Comparison of ENCODE assay signal across 8 mouse cellular contexts in the genomic region with DNA sequence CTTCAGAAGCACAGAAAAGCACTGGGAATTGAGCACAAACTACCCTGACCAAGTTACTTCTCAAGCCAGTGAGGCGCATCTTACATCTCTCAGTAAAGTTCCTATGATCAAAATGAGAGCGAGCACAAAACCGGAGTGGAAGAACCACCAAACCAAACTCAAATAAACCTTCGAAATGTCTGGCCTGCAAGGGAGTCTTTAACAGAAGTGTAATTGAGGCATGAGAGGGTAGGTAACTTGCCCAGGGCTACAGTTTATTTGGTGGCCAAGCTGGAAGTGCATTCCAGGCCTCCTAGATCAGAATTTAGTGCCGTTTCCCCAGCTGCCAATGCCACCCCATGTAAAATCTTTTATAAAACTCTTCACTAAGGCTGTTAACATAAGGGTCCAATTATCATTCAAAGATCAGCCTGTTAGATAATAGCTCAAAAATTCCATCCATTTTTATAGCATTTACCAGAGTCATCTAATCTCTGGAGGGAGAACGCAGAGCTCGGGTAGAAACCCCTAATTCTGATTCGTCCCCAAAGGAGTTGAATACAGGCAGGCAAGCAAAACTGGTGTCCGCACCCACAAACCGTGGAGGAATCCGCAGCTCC.
A peak's percentile ranks its signal among the peaks of the same experiment; 100 is the strongest.
DNase-seq lines count a peak whose midpoint lies in the region; ATAC-seq and TF ChIP-seq lines count a peak whose summit lies in the region.

No protein-coding gene starts in this region.

- no peaks in the 10 kb centered on the region for H3K9me3 ChIP-seq in limb, embryonic 14.5 days (ENCODE audit: control insufficient read depth, low read length)
- H3K9me3 ChIP-seq in stomach, embryonic 15.5 days: no peaks in the 10 kb centered on the region

- peak overlapping the region; percentile 85 for H3K4me2 ChIP-seq in limb, embryonic 14.5 days (replicated peaks; ENCODE audit: low read depth, low read length, severe bottlenecking)
- peak overlapping the region; percentile 83 for H3K4me2 ChIP-seq in stomach, embryonic 15.5 days

- H3K27ac ChIP-seq in cerebellum, adult 2 months (ENCODE audit: insufficient read depth, low read length): no peak overlapping the region
- H3K27ac ChIP-seq in spleen, adult 2 months (ENCODE audit: insufficient read depth, low read length): peak overlapping the region; percentile 93
- peak overlapping the region; percentile 89; the same call in 1 of the 2 replicates for H3K27ac ChIP-seq in limb, embryonic 14.5 days (replicated peaks; ENCODE audit: low read depth, low read length)
- no peak overlapping the region for H3K27ac ChIP-seq in stomach, embryonic 15.5 days

- H3K27me3 ChIP-seq in cerebellum, adult 2 months (ENCODE audit: control insufficient read depth, insufficient read depth, low read length): no peaks in the 10 kb centered on the region
- H3K27me3 ChIP-seq in spleen, adult 2 months (ENCODE audit: control insufficient read depth, insufficient read depth, low read length): no peaks in the 10 kb centered on the region
- H3K27me3 ChIP-seq in limb, embryonic 14.5 days (ENCODE audit: control insufficient read depth, insufficient read depth, low read length): no peaks in the 10 kb centered on the region
- H3K27me3 ChIP-seq in stomach, embryonic 15.5 days (replicated peaks): no peaks in the 10 kb centered on the region

- H3K36me3 ChIP-seq in spleen, adult 2 months (ENCODE audit: control insufficient read depth, insufficient read depth, low read length): no peaks in the 10 kb centered on the region
- no peaks in the 10 kb centered on the region for H3K36me3 ChIP-seq in limb, embryonic 14.5 days (ENCODE audit: control insufficient read depth, insufficient read depth, low read length)
- no peaks in the 10 kb centered on the region for H3K36me3 ChIP-seq in stomach, embryonic 15.5 days

- no peak for TF ChIP-seq CTCF in cerebellum, adult 2 months (IDR thresholded peaks at IDR 0.05; ENCODE audit: borderline replicate concordance, insufficient read depth, low read depth, low read length)
- TF ChIP-seq CTCF in spleen, adult 2 months (IDR thresholded peaks at IDR 0.05; ENCODE audit: extremely low read depth, insufficient read depth, insufficient read length, insufficient replicate concordance): no peak

- peak overlapping the region; percentile 82 for H3K9ac ChIP-seq in limb, embryonic 14.5 days (ENCODE audit: low read depth, low read length, severe bottlenecking)
- H3K9ac ChIP-seq in stomach, embryonic 15.5 days: peak overlapping the region; percentile 82

- H3K4me3 ChIP-seq in cerebellum, adult 2 months (replicated peaks; ENCODE audit: insufficient read depth, low read depth, low read length): peak overlapping the region; percentile 59
- peak overlapping the region; percentile 87 for H3K4me3 ChIP-seq in spleen, adult 2 months (ENCODE audit: extremely low read depth, insufficient read depth, insufficient read length)
- H3K4me3 ChIP-seq in limb, embryonic 14.5 days (replicated peaks; ENCODE audit: low read length): peak overlapping the region; percentile 99
- peak overlapping the region; percentile 90 for H3K4me3 ChIP-seq in stomach, embryonic 15.5 days (replicated peaks)

- no peak for DNase-seq in cerebellum, adult 2 months
- no peak for DNase-seq in cerebellum, adult 9-11 months
- no peak for DNase-seq in spleen, adult 2 months (ENCODE audit: low read depth in 1 of 2, low spot score in 2 of 2)
- DNase-seq in spleen, adult 12 weeks (ENCODE audit: low spot score): no peak
- no peak for DNase-seq in limb, embryonic 14.5 days (ENCODE audit: low spot score)
- DNase-seq in ovary, postnatal 10 days (ENCODE audit: low spot score): no peak
- no peak for DNase-seq in frontal cortex, adult 2 months (ENCODE audit: extremely low spot score in 1 of 2, low spot score in 1 of 2)

- ATAC-seq in limb, embryonic 14.5 days (ENCODE audit: low FRiP score, low read depth): no peak; the same call in 1 of the 2 replicates
- no peak for ATAC-seq in stomach, embryonic 15.5 days (ENCODE audit: insufficient read depth, low FRiP score, low read depth)

- TF ChIP-seq POLR2A in cerebellum, adult 2 months (IDR thresholded peaks at IDR 0.05; ENCODE audit: borderline replicate concordance, insufficient read depth, low read length): no peak
- no peak for TF ChIP-seq POLR2A in spleen, adult 2 months (IDR thresholded peaks at IDR 0.05; ENCODE audit: low read depth, low read length)
- TF ChIP-seq POLR2A in limb, embryonic 14.5 days (IDR thresholded peaks at IDR 0.05; ENCODE audit: borderline replicate concordance, extremely low read depth, insufficient read depth, insufficient read length): no peak

- peaks cover 3% of the 10 kb centered on the region; the same call in 1 of the 2 replicates for H3K4me1 ChIP-seq in cerebellum, adult 2 months (ENCODE audit: control insufficient read depth, insufficient read depth, low read length)
- H3K4me1 ChIP-seq in spleen, adult 2 months (ENCODE audit: control insufficient read depth, insufficient read depth, insufficient read length): peaks cover 12% of the 10 kb centered on the region
- peaks cover 26% of the 10 kb centered on the region for H3K4me1 ChIP-seq in limb, embryonic 14.5 days (ENCODE audit: control insufficient read depth, insufficient read depth, low read length)
- peaks cover 31% of the 10 kb centered on the region for H3K4me1 ChIP-seq in stomach, embryonic 15.5 days

- 25% methylated on average over 11 of the region's 11 CpGs for WGBS in cerebellum, adult 2 months
- 13% methylated on average over 11 of the region's 11 CpGs for WGBS in spleen, adult 2 months
- 8% methylated on average over 11 of the region's 11 CpGs for WGBS in limb, embryonic 14.5 days
- WGBS in stomach, embryonic 15.5 days: 19% methylated on average over 11 of the region's 11 CpGs

Comparison
In these comparisons a context has a peak if more than half of its experiments do, and no peak if none do; other contexts are left out.
1. H3K27ac ChIP-seq: peak in spleen, adult 2 months (single experiment) and limb, embryonic 14.5 days (single experiment); none in cerebellum, adult 2 months (single experiment) and stomach, embryonic 15.5 days (single experiment).
2. Peak in every context shown above with its lines, with median percentiles within 50 percentile points of each other: H3K4me3 ChIP-seq.